Mouse (Mus musculus) ES-E14 (cell line): Measurements from ENCODE around the gene Mrgprd. TPM values are rescaled to one million over a fixed set of nuclear protein-coding genes. Genes with fewer than 3 reads are reported as not detected.

Source experiments
- DNase-seq: peaks from one replicate; pipeline ENCODE4 v3.0.0-alpha.2; 2013; ENCODE audit warnings: low read depth, low spot score
- H3K27ac ChIP-seq: 2 replicates; pipeline ENCODE4 v1.5.1; 2012; ENCODE audit warnings: low read depth, mild to moderate bottlenecking, low read length, moderate library complexity, mixed read lengths; ENCODE audit not compliant: poor library complexity, insufficient read depth, severe bottlenecking
- H3K36me3 ChIP-seq: 2 replicates; pipeline ENCODE4 v1.6.1; 2012; ENCODE audit warnings: mild to moderate bottlenecking, low read length, moderate library complexity, mixed read lengths; ENCODE audit not compliant: control insufficient read depth, poor library complexity, insufficient read depth, severe bottlenecking
- H3K4me1 ChIP-seq, 2 experiments: fragments of 150-350 bp in 1 of 2; sonication (generic) in 1 of 2; 2 replicates each; pipeline ENCODE4 v1.6.1; 2012; ENCODE audit warnings: low read length in 2 of 2, mild to moderate bottlenecking in 1 of 2, mixed read lengths in 1 of 2; ENCODE audit not compliant: control insufficient read depth in 2 of 2, insufficient read depth in 2 of 2, poor library complexity in 1 of 2
- H3K4me3 ChIP-seq, 2 experiments: fragments of 150-350 bp in 1 of 2; sonication (generic) in 1 of 2; 2 replicates each; pipeline ENCODE4 v1.5.1; 2012; ENCODE audit warnings: low read length in 2 of 2, low read depth in 1 of 2, mild to moderate bottlenecking in 1 of 2, mixed read lengths in 1 of 2; ENCODE audit not compliant: insufficient read depth in 1 of 2, poor library complexity in 1 of 2, severe bottlenecking in 1 of 2
- H3K9ac ChIP-seq: 2 replicates; pipeline ENCODE4 v1.6.1; 2012; ENCODE audit warnings: low read depth, mild to moderate bottlenecking, low read length, mixed read lengths; ENCODE audit not compliant: poor library complexity, insufficient read depth, severe bottlenecking
- H3K9me3 ChIP-seq: fragments of 150-350 bp; sonication (generic); 2 replicates; pipeline ENCODE4 v1.6.1; 2012; ENCODE audit warnings: low read depth, mild to moderate bottlenecking, low read length; ENCODE audit not compliant: control insufficient read depth, insufficient read depth
- CHD2 ChIP-seq: IDR thresholded peaks from 2 replicates; pipeline ENCODE4 v1.6.1; 2014; ENCODE audit warnings: mild to moderate bottlenecking, low read depth, low read length, inconsistent platforms
- HCFC1 ChIP-seq: IDR thresholded peaks from 2 replicates; pipeline ENCODE4 v1.6.1; 2012; ENCODE audit warnings: low read length, inconsistent platforms, borderline replicate concordance; ENCODE audit not compliant: insufficient read depth
- MAFK ChIP-seq: IDR thresholded peaks from 2 replicates; pipeline ENCODE4 v1.6.1; 2014; ENCODE audit warnings: mild to moderate bottlenecking, low read depth, low read length, inconsistent platforms; ENCODE audit not compliant: insufficient read depth
- ZC3H11A ChIP-seq: IDR thresholded peaks from 2 replicates; pipeline ENCODE4 v1.6.1; 2012; ENCODE audit warnings: low read depth, mild to moderate bottlenecking, inconsistent platforms, low read length, borderline replicate concordance
- ZNF384 ChIP-seq: IDR thresholded peaks from 2 replicates; pipeline ENCODE4 v1.6.1; 2012; ENCODE audit warnings: low read depth, low read length, inconsistent platforms
- in situ Hi-C, 2 experiments: fragments of 600-800 bp; cut with MboI; formaldehyde crosslinking; loops; one replicate each; pipeline ENCODE4 v1.15.1; 2025; ENCODE audit warnings: low sequenced_read_pairs in 2 of 2, inconsistent platforms in 1 of 2; ENCODE audit not compliant: unreplicated experiment in 2 of 2
- total RNA-seq: library from RNA; depleted of rRNA; stranded (reverse); fragments of 300-350 nt; gene quantifications from 2 replicates; pipeline ENCODE4 v1.2.3, GENCODE M21; 2012

Gene Mrgprd
- total RNA-seq, 1 experiment = 0.09 TPM

DNA sequence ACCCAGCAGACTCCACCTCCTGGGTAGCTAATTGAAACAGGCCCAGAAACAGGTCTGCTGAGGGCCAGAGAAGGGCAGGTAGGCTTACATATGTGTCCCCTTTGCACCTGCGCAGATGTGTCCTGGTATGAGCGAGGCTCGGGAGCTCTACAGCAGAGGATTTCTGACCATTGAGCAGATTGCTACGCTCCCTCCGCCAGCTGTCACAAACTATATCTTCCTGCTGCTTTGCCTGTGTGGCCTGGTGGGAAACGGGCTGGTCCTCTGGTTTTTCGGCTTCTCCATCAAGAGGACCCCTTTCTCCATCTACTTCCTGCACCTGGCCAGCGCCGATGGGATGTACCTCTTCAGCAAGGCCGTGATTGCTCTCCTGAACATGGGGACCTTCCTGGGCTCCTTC, 7.0 kb upstream of the Mrgprd start:
- H3K36me3 ChIP-seq = no peaks in the 10 kb centered on the region
- TF ChIP-seq ZNF384 (no peak), HCFC1 (no peak), MAFK (no peak), ZC3H11A (no peak), CHD2 (no peak)
- peaks cover 0 to 2% of the 10 kb centered on the region in 2 experiments; a peak in 1 of 4 replicates for H3K4me1 ChIP-seq
- H3K9me3 ChIP-seq = no peaks in the 10 kb centered on the region
- DNase-seq = no peak
- no peak overlapping the region for H3K9ac ChIP-seq
- H3K27ac ChIP-seq = no peak overlapping the region
- in situ Hi-C loops = no loop called here
- no peak overlapping the region; a peak in 1 of 4 replicates for H3K4me3 ChIP-seq

DNA sequence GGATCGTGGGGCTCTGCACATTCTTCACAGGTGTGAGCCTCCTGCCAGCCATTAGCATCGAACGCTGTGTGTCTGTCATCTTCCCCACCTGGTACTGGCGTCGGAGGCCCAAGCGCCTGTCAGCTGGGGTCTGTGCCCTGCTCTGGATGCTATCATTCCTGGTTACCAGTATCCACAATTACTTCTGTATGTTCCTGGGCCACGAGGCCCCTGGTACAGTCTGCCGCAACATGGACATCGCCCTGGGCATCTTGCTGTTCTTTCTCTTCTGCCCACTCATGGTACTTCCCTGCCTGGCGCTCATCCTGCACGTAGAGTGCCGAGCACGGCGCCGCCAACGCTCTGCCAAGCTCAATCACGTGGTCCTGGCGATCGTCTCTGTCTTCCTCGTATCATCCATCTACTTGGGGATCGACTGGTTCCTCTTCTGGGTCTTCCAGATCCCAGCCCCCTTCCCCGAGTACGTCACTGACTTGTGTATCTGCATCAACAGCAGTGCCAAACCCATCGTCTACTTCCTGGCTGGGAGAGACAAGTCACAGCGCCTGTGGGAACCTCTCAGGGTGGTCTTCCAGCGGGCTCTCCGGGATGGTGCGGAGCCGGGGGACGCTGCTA, 6.5 kb upstream of the Mrgprd start:
- Histone ChIP-seq H3K4me3 (no peak overlapping the region; a peak in 1 of 4 replicates), H3K27ac (no peak overlapping the region), H3K9me3 (no peaks in the 10 kb centered on the region), H3K36me3 (no peaks in the 10 kb centered on the region), H3K4me1 (no peaks in the 10 kb centered on the region; a peak in 1 of 4 replicates), H3K9ac (no peak overlapping the region)
- TF ChIP-seq ZNF384 = no peak
- no peak for TF ChIP-seq MAFK
- no peak for DNase-seq
- in situ Hi-C loops = no loop called here

DNA sequence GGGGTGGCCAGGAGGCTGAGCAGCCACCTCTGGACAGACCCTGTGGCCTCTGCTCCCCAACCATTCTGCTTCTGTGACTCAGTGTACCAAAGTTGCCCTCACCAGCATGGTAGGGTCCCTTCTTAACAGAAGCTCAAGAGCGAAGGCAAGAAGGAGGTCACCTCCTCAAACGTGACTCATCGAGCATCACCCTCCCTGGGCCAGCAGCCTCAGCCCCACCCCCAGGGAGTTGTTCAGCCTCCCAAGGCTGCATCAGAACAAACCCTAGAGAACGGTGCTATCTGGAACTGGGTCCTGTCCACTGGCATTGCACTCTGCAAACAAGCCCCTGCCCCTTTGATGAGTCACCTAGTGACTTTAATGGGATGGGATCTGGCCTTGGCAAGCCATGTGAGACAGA, 5.8 kb upstream of the Mrgprd start:
- no peaks in the 10 kb centered on the region for H3K9me3 ChIP-seq
- in situ Hi-C loops = no loop called here
- no peak for TF ChIP-seq CHD2
- TF ChIP-seq HCFC1 = no peak
- TF ChIP-seq MAFK = no peak
- no peak for TF ChIP-seq ZNF384
- no peak for TF ChIP-seq ZC3H11A
- no peaks in the 10 kb centered on the region; a peak in 1 of 4 replicates for H3K4me1 ChIP-seq
- no peaks in the 10 kb centered on the region for H3K36me3 ChIP-seq
- H3K4me3 ChIP-seq = no peak overlapping the region
- no peak overlapping the region for H3K27ac ChIP-seq
- DNase-seq = no peak
- no peak overlapping the region for H3K9ac ChIP-seq

DNA sequence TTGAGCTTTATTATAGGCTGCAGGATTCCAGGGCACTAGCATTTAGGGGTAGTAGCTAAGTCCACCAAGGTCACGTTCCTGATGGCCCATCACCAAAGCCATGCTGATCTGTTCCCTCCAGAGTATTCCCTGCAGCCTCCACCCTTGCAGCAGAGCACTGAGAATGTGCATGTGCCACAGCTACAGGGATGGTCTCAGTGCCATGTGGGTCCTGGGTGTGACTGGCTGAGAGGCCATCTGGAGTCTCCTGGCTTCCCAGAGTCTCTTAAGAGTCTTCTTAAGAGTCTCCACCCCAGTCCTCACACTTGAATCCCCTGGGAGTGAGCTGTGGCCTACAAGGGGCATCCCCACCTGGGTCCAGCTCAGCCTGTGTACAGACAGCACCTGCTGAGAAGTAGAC, 4.8 kb upstream of the Mrgprd start:
- TF ChIP-seq MAFK = no peak
- TF ChIP-seq HCFC1 = no peak
- no peak for TF ChIP-seq ZC3H11A
- in situ Hi-C loops = no loop called here
- Histone ChIP-seq H3K4me1 (no peaks in the 10 kb centered on the region; a peak in 1 of 4 replicates), H3K9ac (no peak overlapping the region), H3K4me3 (no peak overlapping the region), H3K36me3 (no peaks in the 10 kb centered on the region), H3K9me3 (no peaks in the 10 kb centered on the region), H3K27ac (no peak overlapping the region)
- no peak for DNase-seq

DNA sequence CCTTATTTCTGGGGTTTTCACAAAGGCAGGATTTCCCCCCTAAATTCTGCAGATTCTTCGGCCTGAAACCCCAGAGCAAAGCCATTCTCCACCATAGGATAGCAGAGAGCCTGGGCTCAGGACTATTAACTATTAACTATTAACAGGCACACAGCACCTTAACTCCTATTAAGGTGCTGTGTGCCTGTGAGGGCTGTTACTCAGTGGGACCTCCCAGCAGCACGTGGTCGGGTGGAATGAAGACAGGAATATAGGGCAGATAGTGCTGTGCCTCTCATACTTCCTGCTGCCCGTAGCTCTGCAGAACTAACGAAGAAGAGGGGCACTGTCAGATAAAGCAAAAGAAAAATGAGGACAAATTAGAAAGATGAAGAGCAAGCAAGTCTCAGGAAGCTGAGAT, 4.1 kb upstream of the Mrgprd start:
- Histone ChIP-seq H3K4me3 (no peak overlapping the region), H3K36me3 (no peaks in the 10 kb centered on the region), H3K9me3 (no peaks in the 10 kb centered on the region), H3K27ac (no peak overlapping the region), H3K9ac (no peak overlapping the region), H3K4me1 (no peaks in the 10 kb centered on the region; a peak in 1 of 4 replicates)
- in situ Hi-C loops = no loop called here
- TF ChIP-seq ZNF384 (no peak), ZC3H11A (no peak), CHD2 (no peak), HCFC1 (no peak), MAFK (no peak)
- no peak for DNase-seq
